Mouse (Mus musculus) thymus, postnatal 4 days (tissue): ENCODE results near the gene Pde8a.
A peak's percentile ranks its signal among the peaks of the same experiment; 100 is the strongest.
"Not testable (repeated sequence)": the region's sequence is repeated elsewhere in the genome, so short reads cannot be mapped to it uniquely, and the experiment has no call there.

Experiments used
- DNase-seq: peaks from one replicate; pipeline ENCODE4 v3.0.0; 2021

The Pde8a gene

DNA sequence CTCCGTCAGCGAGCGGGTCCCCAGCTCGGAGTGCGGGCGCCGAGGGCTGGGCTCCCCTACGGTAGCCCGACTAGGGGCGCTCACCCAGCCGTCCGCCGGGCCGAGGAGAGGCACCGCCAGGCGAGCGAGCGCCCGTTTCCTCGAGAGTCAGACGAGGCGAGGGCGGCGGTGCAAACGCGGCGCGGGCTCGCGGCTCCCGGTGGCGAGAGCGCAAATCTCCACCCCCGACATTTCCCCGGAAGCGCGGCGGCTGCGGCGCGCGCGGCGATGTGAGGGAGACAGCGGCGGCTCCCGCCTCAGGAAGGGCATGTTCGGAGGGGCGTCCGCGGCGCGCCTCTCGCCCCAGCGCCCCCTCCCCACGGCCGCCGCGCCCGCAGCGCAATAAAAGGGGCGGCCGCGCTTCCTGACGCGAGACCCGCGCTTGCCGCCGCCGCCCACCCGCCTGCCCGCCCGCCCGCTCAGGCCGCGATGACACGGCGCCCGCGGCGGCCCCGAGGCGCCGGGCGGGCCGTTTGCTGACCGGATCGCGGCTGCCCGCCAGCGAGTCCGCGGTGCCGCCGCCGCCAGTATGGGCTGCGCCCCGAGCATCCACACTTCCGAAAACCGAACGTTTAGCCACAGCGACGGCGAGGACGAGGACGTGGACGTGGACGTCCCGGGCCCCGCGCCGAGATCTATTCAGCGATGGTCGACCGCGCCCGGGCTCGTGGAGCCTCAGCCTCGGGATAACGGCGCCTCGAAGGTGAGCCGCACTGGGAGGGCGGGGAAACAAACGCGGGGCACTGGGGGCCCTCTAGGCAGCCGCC is at the start of gene Pde8a:
Pde8a (plus strand) TSS at position 250 of the 806 bp plus-strand sequence.
- DNase-seq = peak; percentile 47

DNA sequence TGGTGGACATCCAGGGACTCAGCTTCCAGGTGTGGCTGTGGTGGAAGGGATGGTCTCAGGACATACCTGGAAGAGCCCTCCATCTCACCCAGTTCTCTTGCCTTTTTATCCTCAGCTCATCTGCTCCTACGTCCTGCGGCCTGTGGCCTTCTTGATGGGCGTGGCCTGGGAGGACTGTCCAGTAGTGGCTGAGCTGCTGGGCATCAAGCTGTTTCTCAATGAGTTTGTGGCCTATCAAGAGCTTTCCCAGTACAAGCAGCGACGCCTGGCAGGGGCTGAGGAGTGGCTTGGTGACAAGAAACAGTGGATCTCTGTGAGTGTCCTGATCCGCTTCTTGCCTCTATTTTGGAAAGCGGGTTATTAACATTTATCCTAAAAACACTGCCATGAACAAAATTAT is 49.0 kb upstream of the Pde8a start:
- no peak for DNase-seq

DNA sequence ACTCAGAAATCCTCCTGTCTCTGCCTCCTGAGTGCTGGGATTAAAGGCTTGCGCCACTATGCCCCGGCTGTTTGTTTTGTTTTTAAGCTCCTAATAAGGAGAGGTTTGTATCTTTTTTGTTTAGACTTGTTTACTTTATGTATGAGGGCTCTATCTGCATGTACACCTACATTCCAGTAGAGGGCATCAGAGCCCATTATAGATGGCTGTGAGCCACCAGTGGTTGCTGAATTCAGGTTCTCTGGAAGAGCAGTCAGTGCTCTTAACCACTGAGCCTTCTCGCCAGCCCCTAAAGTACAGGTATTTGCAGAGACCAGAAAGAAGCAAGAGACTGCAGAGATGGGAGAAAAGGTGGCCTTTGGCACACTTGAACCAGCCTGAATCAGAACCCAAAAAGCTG is 46.3 kb upstream of the Pde8a start:
- no peak for DNase-seq

DNA sequence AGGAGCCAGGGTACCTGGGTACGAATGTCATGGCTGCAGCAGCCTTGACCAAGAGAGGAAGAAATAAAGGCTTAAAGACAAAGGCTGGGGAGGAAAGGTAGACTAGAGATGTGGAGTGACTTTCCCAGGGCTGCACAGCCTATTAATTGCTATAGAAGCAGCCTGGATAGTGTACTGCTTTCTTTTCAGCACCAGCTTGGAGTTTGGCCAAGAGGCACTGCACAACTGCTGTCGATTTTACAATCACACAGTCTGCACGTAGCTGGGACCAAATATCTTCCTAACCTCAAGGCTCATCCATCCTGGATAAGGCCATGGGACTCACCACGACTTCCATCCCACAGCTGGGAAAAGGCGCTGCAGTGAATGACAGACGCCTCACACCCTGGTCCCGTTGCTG is 44.0 kb upstream of the Pde8a start:
- no peak for DNase-seq

DNA sequence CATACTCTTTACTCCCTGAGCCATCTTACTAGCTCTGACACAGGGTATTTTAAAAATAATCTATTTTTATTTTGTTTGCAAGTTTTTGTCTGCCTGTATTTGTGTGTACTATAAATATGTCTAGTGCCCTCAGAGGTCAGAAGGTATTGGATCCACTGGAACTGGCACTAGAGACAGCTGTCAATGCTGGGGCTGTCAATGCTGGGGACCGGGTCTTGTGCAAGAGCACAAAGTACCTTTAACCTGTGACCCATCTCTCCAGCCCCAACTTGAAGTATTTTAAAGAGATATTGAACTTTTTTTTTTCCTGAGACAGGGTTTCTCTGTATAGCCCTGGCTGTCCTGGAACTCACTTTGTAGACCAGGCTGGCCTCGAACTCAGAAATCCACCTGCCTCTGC is 39.5 kb upstream of the Pde8a start:
- DNase-seq = no peak

DNA sequence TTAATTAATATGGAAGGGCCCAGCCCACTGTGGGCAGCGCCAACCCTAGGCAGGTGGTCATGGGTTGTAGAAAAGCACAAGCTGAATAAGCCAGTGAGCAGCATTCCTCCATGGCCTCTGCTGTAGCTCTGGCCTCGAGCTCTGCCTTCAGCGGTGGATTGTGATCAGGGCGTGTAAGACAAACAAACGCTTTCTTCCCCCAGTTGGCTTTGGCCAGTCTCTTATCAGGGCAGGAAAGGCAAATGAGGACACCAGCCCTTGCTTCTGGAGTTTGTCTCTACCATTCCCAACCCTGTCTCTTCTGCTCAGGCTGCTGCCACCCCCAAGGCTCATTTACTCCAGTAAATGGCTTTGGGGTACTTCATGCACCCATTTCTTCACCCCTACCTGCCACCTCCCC is 38.7 kb upstream of the Pde8a start:
- no peak for DNase-seq

DNA sequence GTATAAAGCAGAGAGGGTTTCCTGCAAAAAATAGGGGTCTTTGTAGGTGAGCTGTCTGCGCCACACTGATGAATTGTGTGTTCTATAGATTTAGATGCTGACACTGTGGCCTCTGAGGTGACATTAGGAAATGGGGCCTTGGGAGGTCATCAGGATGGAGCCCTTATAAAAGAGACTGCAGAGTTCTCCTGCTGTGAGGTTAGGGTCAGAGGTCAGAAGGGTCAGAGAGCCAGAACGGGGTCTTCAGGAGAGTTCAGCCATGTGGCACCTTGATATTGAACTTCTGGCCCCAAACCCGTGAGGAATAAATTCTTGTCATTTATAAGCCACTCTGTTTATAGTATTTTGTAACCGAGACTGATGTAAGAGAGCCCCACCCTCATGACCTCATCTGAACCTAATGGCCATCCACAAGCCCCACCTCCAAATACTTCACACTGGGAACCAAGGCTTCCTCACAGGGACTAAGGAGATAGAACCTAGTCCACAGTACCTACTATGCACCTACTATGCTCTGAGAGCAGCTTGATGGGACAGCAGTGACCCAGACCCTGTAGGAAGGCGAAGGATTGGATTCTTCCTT is 37.1 kb upstream of the Pde8a start:
- no peak for DNase-seq

DNA sequence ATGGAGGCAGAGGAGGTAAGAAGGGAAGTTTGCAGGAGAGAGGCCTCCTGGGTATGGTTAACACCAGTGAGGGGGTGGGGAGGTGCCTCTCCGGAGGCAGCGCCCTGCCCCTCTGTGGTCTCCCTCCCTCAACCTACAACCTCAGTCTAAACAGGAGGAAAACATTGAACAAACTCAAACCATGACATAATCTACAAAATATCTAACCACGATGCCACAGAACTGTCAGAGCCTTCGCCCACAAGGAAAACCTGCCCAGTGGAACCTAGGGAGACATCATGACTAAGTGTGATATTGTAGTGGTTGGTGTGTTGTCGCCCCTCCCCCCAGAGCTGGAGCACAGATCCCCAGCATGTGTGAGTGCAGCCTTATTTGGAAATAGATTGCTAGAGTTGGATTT is 33.9 kb upstream of the Pde8a start:
- DNase-seq = peak; percentile 32

DNA sequence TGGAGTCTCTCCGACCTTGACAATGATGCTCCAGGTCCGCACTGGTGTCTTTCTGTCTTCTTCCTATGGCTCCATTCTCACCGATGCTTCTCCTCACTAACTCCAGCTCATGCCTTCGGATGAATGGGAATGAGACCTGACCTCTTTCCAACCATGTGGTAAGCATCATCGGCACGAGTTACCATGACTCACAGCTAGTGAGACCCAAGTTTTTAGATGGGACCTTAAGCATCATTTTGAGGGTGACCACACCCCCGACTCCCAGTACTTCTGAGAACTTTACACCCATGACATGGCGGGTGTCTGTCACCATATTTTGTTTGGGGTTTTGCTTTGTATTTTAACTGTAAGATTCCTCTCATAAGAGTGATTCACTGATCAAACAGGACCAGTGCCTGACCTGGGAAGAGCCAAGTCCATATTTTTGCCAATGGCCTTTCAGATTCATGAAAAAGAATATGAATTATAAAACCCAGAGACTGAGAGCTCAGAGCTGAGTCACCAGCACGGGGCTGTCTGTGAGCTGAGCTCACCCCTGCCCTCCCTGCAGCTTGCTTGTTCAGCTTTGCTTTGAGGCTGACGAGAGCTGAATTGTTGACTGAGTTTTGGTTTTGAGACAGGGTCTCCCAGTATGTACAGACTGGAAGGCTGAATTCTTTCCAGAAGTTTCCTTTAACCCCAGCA is 30.8 kb upstream of the Pde8a start:
- no peak for DNase-seq

DNA sequence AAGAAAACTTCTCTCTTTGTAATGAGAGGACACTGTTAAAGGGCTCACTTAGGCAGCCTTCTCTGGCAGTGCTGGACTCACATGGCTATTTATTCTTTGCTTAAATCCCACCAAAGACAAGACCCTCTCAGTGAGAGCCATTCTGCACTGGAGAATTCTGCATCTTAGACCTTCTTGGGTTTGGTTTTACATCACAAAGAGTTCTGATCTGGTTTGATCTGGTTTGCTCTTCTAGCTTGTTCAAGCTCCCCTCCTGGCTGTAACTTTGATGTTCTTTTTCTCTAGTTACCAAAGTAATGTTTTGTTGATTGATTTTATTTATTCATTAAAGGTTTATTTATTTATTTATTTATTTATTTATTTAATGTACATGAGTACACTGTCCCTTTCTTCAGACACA is 30.2 kb upstream of the Pde8a start:
- no peak for DNase-seq

DNA sequence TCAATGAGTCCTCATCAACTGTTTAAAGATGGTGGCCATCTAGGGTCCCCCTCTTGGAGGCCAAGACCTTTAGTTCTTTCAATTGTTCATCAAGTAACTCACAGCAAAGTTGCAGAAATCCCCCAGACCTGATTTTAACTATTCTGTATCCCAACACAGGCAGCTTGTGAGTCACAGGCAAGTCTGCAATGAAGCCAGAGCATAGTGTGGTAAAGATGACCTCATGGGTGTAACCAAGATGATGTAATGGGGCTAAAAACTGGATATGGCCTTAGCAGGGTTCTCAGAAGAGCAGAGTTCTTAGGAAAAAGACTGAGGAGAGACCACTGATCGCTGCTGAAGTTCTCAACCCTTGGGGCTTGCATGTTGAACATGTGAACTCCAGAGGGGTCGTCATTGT is 29.3 kb upstream of the Pde8a start:
- no peak for DNase-seq

DNA sequence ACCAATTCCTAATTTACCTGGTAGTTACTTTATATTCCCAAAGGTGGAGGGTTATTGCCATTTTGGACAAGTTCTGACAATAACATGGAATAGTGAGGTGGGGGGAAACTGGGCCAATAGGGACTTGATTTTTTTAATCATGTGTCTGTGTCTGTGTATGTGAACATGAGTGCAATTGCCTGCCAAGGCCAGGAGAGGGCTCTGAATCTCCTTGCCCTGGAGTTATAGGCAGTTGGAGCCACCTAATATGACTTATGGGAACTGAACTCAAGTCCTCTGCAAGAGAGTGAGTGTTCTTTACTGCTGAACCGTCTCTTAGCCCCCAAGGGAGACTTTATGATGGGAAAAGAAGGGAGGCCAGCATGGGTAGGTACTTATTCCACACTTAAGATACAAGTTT is 28.7 kb upstream of the Pde8a start:
- DNase-seq = no peak

DNA sequence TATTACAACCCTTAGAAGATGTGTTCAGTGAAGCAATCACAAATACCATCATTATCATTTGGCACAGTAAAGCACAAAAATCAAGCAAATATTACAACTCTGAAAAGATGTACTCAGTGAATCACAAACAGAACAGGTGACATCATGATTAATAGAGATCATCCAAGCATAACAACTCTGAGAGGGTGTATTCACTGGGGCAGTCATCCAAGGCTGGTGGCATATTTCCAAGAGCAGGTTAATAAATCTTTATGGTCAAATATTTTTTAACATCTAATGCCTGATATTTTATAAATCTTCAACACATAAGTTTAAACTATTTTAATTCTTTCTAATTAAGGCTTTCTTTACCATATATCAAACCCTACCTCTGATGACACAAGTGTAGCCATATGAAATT is 27.4 kb upstream of the Pde8a start:
- DNase-seq = not testable (repeated sequence)

DNA sequence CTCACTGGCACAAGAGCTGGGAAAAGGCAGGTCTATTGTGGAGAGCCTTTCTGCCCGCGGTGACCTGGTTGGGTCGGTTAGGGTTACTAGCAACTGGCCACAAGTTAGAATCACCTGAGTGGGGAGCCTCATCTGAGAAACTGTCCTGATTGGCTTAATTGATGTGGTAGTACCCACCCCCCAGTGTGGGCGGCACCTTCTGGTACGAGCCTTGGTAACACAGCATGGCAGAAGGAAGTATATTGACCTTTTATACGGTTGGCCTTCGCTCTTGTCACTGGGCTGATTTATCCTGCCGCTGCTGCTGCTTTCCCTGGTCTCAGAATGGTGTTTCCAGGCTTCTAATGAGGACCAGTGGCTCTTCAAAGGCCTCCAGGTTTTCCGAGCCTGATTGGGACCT is 24.2 kb upstream of the Pde8a start:
- DNase-seq = no peak

DNA sequence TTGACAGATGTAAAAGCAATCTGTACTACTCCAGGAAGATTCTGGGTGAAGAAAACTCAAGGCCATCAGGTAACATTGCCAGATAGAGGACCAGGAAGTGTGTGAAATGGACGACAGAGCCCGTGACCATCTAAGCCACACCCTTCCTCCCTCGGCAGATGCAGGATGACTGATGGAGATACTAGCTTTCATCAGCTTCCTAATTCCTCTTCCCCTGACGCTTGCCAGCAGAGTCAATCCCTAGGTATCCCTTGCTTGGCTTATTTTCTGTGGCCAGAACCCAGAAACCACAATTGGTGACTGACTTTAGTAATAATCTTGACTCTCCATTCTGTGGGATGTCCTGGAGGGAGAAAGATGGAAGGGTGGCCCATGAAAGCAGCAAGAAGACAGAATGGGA is 17.9 kb upstream of the Pde8a start:
- no peak for DNase-seq

DNA sequence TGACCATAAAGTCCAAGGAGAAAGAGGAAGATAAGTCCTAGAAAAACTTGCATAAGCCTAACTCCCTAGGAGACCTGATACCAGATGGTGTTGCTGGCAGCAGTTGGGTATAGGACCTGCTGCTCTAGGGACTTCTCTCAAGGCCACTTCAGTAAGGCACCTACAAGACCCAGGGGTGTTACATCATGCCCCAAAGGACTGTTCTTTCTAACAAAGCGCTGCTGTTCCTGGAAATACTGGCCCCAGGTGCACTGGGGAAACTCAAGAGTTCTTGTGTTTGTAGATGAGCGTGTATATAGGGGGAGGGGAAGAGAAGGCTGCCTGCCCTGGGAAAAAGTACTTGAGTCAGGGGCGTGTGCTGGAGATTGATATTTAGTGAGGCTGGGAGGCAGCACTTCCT is 16.6 kb upstream of the Pde8a start:
- DNase-seq = no peak

DNA sequence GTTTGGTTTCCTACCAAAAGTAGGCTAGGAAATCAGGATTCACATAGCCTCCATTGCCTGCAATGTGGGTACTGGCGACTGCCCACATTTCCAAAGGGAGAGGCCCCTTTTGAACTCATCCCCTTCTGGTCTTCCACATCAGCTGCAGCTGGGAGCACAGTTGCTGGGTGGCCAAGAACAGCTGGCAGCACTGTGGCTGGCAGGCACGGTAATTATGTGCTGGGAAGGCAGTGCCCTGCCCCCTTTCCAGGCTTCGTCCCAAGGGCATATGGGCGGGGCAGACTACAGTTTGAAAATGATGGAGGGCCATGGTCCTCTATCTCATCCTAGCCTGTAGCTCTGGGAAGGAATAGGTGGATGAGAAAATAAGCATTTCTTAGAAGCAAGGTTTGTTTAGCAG is 14.9 kb upstream of the Pde8a start:
- no peak for DNase-seq

DNA sequence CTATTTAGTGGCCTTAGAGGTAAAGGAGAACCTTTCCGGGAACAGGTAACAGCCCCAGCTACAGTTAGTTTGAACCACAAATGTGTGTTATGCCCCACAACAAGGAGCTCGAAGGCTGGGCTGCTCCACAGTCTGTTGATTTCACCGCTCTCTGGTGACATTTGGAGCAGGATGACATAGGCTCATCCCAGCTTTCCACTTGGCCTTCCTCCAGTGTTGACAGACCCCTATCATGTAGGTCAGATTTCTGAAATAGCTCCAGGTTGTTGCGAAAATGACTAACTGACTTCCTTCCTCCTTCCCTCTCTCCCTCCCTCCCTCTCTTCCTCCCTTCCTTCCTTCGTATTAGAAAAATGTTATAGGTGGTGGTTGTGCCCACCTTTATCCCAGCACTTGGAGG is 14.3 kb upstream of the Pde8a start:
- no peak for DNase-seq

DNA sequence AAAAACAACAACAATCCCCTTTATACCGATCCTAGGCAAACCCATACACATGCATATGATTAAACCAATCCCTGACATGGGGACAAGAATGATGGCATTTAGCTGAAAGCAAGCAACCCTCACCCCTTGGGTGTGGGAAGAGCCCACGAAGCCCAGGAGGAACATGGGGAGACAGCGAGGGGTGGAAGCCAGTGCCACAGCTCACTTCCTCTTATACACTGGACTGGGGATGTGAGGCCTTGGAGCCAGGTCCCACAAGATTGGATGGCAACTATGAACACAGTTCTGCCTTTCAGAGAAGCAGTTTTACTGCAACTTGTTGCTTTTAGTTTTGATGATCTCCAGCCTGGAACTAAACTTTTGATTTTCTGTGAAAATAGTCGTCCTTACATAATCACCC is 13.6 kb upstream of the Pde8a start:
- no peak for DNase-seq

DNA sequence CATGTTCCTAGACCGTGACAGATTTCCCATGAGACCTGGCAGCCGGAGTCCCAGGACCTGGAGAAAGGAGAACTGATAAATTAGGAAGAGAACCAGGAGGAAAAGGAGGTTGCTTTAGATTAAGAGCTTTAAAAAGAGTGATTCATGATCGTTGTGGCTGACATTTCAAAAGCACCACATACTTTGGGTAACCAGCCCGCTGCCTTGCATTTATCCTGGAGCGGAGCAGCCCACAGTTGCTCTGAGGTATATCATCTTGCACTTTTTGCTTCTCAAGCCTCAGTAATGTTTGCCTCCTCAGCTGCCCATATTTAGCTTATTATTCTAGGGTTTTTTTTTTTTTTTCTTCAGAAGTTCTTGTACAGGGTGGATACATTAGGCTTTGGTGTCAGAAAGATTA is 11.0 kb upstream of the Pde8a start:
- DNase-seq = no peak

DNA sequence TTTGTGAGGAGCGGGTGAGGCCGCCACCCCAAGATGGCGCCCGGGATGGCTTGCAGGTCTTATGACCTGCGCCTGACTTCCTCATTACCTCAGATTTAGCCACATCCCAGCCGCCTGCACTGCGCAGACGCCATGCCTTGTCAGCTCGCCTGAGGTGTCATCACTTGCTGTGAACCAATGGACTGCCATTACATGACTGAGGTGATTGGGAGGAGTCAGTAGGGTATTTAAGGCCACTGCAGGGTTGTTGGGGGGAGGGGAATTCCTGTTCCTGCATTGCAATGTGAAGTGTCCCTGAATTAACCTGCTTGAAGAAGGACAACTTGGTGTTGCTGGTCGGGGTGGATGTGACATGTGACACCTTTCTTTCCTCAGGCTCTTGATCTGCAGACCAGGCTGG is 9.8 kb upstream of the Pde8a start:
- not testable (repeated sequence) for DNase-seq

DNA sequence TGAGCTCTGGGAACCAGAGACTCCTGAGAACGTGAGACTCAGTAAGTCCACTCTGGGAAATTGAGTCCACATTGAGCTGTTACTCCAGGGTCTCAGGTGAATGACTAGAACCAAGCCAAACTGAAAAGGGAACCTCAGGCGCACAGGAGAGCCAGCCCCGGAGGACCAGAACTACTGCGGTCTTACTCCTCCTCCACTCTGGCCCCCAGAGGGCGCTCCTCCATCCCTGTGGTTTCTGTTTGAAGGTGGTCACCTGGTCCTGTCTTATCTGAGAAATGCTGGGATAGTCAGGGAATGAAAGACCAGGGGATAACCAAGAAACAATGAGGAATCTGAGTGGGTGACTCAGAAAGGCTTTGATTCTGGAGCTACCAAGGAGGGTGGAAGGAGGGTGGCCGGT is 4.5 kb upstream of the Pde8a start:
- DNase-seq = peak; percentile 82

DNA sequence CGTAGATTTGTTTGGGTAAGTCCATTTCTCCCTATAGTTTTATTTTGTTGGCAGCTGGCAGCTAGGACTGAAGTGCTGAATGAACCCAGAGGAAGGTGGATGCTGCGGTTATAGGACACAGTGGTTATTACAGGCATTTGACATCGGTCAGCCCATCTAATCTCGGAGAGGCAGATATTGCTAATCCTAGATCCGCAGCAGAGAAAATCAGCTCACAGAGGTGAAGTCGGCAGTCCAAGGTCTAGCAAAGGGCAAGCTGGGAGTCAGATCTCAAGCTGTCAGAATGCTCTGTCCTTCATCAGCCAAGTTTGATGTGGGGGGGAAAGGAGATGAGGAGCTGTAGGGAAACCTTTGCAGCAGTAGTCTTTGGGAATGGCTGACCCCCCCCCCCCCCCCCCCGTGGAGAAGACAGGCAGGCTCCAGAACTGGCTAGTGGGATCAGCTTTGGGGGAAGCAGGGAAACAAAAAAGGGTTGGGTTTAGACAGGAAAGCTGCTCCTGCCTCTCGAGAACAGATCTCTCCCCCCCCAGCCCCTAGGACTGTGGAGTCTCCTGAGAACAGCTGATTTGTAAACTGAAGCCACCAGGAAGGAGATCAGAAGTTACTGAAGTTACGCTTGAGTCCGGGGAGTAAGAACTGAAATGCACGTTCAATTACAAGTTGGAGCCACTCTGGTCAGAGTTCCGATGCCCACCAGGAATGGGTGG is 3.3 kb upstream of the Pde8a start:
- no peak for DNase-seq

DNA sequence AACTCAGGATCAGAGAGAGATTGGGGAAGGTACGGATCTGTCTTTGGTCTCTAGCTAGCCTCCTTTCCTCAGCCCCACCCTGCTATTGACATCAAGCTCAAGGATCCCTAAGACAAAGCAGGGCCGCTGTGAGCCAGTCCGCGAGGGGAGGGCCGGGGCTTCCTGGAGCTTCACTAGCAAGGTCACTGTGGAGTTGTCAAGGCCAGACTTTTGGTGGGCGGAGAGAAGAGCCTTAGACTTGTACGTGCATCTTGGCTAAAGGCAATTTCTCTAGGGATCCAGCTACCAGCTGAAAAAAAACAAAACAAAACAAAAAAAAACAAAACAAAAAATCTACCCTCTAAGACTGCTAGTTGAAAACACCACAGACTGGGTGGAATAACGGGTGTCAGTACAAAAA is 1.6 kb upstream of the Pde8a start:
- DNase-seq = peak; percentile 27
